Mouse (Mus musculus) mesoderm, embryonic 11.5 days (tissue): ENCODE results near the gene AC192777.2.
"Not testable (repeated sequence)": the region's sequence is repeated elsewhere in the genome, so short reads cannot be mapped to it uniquely, and the experiment has no call there.

Experiments
- DNase-seq: peaks from one replicate; pipeline ENCODE4 v3.0.0-alpha.2; 2012; ENCODE audit warnings: low read depth, low spot score

Gene AC192777.2

DNA sequence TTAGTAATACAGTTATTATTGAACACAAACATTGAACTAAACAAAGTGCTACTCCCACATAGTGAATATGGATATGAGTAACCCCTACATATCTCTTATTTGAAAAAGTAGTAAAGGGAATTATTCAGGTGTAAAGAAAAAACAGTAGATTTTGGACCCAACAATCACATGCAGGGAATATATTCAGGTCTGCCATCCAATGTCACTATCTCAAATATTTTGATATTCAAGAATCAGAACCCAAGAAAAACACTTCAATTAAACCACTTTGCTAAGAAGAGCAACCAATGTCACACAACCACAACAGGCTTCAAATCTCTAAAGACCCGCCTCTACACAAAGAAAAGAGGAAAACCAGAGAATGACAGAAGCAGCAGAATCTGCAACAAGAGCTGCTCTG is at the start of gene AC192777.2:
Gene AC192777.2 (plus strand): TSS at position 301 of the 400 bp plus-strand sequence.
- not testable (repeated sequence) for DNase-seq

DNA sequence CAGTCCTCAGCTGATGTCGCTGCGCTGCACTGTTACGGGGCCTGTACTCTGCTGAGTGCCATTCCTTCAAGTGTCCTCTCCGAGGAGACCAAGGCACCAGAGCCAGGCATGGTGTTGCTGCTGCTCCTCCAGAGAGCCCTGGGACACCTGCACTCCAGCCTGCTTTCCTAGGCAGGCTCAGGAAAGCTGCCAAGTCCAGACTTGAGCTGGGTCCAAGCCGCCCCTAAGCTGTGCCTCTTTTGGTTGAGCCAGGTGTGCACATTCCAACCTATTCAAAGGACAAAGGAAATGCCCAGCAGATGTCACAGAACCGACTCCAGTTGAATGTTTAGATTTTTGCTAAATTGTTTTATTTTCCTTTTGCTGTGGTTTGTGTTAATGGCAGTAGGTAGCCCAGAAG is 20.9 kb downstream of the AC192777.2 start:
- DNase-seq, result not testable (repeated sequence)

DNA sequence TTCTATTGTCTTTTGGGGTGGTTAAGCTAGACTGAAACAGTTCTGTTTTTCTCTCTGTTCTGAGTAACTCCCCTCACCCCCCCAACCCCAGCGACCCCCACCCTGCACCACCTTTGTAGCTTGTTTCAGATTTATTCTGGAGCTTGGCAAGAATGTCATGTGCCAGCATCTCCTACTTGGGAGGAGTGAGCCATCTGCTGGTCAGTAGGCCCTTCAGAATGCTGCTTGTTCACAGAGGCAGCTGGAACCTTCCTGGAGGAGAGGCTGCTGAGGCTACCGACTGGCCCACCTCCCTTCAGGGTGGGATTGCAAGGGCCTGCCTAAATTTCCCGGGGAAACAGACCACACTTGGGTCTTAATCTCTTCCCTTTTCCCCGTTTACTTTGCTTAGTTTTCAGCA is 21.6 kb downstream of the AC192777.2 start:
- DNase-seq, result not testable (repeated sequence)
